Mouse (Mus musculus) frontal cortex, postnatal 10 days (tissue): ENCODE measurements around the gene Lhfpl5.
A peak's percentile ranks its signal among the peaks of the same experiment; 100 is the strongest.
"Not testable (repeated sequence)": the region's sequence is repeated elsewhere in the genome, so short reads cannot be mapped to it uniquely, and the experiment has no call there.

Experiments used
- DNase-seq, 2 experiments: peaks; one replicate each; pipeline ENCODE4 v3.0.0; 2022; ENCODE audit warnings: low spot score in 2 of 2, mixed read lengths in 1 of 2

Gene Lhfpl5

DNA sequence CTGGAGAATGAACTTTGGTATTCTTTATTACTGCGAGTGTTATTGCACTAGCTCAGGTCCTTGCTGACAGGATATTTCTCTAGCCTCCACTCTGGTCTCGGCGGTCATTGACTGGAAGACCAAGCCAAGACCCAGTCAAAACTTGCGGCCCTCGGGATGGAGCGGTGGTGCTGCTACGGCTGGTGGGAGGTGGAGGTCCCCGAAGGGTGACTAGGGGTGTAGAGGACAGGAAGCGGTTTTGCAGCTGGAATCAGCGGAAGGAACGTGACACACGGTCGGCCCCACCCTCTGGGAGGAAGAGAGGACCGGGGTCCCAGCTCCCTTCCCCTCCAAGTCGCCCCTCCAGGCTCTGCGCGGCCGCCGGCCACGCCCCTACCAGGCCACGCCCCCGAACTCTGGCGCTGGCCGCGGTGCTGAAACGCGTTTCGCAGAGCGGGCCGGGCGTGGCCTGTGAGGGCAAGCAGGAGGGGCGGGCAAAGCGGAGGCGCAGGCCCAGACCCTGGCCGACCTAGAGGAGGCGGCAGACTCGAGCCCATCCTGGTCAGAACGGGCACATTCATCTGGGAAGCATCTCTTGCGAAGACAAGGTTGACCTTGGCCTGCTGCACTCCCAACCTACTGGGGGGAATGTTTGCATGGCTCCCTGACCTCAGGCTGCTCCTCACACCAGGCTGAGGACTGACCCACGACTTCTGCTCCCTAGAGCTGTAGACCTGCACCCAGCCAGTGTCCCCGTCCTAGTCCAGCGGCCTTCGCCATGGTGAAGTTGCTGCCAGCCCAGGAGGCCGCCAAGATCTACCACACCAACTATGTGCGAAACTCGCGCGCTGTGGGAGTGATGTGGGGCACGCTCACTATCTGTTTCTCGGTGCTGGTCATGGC, at the start of gene Lhfpl5:
TSS of gene Lhfpl5 (plus strand) at position 398 of the 882 bp plus-strand sequence.
- peak in 1 of 2 experiments; percentile 25 for DNase-seq

DNA sequence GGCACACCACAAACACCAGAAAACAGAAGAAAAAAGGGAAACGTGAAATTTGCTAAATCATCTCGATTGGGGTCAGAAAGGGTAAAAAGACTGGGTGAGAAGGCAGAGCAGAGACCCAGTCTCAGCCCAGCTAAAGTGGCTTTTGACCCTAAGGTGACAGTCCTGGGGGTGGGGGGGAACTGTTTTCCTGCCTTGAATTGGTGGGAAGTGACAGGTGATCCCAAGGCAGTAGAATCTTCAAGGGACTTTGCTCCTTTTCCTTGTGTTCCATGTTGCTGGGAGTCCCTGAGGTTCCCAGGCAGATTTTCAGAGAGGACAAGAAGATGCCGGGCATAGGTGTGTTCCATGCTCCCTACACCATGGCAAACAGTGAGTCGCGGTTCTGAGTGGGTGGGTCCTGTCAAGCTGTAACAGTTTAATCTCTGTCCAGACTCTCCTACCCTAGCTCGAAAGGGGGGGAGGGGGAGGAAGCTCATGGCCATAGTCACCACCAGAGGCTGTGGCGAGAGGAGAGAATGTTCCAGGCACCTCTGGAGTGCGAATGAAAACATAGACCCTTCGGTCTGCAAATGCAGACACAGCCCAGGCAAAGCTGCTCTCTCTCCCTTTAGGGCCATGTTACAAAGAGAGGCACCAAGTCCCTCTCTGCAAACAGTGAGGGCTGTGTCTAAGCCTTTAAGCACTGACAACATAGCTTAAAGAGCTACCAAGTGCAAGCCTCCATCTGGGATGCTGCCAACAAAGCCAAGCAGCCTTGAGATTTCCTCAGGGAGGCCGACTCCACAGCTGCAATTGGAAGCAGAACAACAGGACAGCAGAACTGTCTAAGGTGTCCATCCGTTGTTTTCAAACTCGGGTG, 48.0 kb upstream of the Lhfpl5 start:
- no peak for DNase-seq

DNA sequence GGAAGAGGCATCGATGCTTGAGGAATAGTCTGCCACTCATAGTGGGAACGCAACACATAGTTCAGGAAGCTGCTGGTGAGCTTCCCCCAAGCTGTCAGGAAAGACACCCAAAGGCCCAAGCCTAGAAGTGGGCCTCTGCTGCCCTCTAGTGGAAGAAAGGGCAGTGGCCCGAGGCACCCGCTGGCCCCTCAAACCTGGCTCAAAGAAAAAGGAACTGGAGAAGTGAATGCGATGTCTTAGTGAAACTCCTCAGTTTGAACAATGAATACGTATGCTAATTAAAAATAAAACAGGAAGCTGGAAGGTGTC, 47.4 kb upstream of the Lhfpl5 start:
- peak; percentile 51 to 81 for DNase-seq

DNA sequence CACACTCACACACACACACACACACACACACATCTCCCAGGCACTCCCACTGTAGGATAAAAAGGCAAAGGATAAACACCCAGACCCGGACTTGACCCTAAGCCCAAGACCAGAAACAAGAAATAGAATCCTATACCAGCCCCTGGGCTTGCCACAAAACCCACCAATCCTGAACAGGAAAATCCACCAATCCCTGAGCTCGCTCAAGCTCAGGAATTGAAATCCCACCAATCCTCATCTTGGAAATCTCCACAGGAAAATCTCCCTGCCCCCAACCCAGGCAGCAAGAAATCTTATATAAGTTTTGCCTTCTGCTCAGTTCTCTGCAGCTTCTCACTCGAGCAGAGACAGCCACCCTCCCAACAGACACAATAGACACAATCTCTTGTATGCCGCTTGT, 46.3 kb upstream of the Lhfpl5 start:
- no peak for DNase-seq

DNA sequence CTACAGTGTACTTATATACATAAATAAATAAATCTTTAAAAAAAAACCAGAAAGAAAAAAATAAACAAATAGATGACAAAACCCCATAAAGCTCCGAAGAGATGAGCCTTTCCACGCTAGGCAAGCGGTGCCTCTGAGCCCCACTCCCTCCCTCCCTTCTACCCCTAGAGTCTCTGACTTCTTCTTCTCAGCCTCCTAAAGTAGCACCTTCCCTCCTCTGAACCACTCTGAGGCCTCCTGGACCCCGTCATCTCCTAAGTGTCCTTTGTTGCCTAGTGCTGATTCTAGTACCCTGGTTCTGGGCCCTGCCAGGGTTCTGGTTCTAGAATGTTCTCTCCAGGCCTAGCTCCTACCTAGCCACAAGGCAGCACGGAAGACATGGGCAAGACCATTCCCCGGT, 44.9 kb upstream of the Lhfpl5 start, which contains the start of gene Armc12:
TSS of gene Armc12 (plus strand) at position 301 of the 400 bp plus-strand sequence.
- no peak for DNase-seq

DNA sequence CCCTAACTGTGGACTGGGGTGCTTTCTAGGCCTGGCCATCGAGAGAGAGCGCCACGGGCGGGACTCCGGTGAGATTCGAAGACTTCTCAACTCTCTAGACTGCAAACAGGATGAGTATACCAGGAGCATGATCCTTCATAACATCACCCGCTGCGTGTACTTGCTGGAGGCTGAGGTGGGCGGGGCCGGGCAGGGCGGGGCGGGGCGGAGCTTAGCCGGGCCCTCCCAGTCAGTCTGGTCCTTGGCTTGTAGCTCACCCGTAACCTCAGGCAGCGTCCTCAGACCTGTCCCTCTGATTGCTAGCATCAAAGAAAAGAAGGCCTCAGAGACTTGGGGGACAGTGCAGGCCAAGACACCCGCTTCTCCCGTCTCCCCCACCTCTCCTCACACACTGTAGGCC, 43.5 kb upstream of the Lhfpl5 start:
- no peak for DNase-seq

DNA sequence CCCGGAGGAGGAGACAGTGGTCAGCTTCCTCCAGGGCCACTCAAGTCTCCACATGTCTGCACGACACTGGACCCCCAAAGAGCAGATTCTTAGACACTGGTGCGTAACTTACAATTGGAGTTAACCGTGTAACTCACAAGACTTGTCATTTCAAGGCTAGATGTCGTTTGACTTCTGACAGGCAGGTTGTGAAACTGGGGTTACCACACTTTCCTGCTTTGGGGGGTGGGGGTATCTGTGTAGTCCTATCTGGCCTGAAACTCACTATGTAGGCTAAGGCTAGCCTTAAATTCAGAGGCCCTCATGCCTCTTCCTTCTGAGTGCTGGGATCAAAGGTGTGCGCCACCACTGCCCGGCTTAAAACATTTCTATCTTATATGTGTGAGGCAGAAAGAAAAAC, 42.9 kb upstream of the Lhfpl5 start:
- DNase-seq, result no peak

DNA sequence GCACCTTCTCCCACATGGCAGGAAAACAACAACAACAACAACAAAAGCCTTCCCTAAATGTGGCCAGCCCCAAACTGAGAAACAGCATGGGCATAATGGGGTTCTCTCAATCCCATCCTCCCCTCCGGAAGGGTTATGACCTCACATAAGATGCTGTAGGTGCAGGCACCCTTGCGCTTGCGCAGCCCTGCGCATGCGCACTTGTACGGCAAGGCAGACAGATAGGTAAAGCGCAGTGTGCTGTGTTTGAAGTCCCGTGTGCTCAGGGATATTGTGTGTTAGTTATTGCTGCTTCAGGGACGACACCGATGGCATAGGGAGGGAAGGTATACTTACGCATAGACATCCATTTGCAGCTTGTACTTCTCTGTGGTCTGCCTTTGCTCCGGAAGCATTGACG, 42.1 kb upstream of the Lhfpl5 start:
- DNase-seq, result no peak

DNA sequence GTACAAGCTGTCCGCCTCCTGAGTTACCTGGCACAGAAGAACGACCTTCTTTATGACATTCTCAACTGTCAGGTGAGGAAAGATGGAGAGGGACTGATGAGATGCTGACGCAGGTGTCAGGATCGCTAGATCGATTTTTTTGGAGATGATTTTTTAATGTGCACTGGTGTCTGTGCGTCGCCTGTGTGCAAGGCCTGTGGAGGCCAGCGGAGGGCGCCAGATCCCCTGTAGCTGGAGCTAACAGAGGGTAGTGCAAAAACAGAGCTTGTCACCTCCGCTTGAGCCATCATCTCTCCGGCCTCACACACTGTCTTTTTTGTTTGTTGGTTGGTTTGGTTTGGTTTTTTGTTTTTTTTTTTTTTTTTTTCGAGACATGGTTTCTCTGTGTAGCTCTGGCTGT, 37.6 kb upstream of the Lhfpl5 start:
- no peak for DNase-seq

DNA sequence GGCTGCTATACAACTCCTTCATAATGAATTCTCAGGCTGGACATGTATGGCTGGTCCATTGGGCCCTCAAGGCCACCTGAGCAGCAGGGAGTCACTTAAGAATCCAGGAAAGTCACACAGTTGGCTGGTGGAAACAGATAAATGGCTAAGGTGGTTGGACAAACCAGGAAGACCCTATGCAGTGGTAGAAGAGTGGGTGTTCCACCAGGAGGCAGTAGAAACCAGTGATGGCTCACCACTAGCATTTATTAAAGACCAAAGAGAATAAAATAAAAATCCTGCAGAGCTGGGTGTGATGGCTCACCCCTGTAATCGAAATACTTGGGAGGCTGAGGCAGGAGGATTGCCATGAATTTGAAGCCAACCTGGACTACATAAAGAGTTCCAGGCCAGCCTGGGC, 28.5 kb upstream of the Lhfpl5 start:
- DNase-seq, result no peak

DNA sequence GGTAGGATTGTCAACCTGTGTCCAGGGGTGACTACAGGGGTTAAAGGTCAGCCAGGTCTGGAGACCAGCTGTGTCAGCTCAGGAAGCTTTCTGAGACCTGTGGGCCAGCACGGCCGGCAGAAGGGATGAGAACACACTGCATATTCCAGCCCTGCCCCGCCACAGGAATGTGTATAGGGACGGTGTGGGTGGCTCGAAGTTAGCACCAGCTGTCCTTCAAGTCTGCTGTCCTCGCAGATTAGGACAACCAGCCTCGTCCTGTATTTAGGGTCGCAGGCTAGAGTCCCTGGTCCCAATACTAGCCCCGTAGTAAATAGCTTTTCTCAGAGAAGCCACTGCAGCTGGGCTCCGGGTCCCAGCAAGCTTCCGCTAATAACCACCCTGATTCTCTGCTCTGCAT, 26.9 kb upstream of the Lhfpl5 start:
- no peak for DNase-seq

DNA sequence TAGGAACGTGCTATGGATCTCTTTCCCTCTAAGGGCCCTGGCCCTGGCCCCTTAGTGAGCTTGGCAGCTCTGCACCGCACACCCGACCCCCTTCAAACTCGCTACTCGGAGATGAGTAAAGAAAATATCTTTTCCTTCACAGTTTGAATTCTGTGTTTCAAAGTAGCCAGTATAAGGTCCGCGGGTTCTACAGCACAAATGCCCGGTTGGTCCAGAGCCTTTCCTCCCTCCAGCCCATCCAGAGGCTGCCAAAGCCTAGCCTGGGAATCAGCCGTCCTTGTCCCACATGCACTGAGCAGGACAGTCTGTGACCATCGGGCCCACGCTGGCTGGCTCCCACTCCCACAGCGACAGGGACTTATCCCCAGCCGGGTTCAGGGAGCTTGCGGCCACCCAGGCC, 26.3 kb upstream of the Lhfpl5 start, which contains the start of gene Clpsl2:
TSS of gene Clpsl2 (plus strand) at position 301 of the 400 bp plus-strand sequence.
- no peak for DNase-seq

DNA sequence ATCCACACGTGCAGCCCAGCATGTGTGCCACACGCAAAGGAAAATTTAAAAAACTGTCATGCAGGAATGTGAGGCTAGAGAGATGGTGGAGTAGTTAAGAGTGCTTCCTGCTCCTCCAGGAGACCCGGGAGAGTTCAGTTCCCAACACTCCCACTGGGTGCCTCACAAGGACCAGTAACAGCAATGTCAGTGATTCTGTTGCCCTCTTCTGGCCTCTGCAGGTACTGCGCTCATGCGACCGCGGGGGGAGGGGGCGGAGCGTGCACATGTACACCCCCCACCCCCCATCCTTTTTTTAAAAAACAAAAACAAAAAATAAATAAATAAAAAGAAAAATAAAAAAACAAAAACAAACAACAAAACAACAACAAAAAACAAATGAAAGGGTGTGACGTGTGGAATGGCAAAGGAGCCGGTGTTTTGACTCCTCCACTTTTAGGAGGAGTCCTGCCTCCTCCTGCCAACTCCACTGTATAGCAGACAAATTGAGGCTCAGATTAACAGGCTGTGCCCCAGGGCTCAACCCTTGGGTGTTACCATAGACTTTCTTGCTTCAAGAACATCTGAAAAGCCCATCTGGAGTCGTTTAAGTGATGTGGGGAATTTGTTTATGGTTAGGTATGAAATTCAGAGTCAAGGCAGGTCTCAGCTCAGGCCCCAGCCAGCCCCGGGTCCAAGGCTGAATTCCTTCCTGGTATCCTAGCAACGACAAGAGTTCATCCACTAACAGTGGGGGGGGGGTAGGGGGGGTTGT, 22.2 kb upstream of the Lhfpl5 start:
- DNase-seq, result peak; percentile 53 to 62

DNA sequence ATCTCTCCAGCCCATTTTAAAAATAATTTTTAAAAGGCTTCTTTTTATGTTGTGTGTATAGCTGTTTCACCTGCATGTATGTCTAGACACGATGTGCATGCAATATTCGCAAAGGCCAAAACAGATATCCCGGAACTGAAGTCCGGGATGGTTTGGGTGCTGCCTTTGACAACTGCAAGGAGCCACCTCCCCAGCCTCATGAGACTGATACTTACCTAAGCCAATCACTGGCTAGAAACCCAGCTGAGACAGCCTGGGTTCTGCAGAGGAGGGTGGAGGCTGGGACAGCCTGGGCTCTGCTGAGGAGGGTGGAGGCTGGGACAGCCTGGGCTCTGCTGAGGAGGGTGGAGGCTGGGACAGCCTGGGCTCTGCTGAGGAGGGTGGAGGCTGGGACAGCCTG, 21.4 kb upstream of the Lhfpl5 start:
- DNase-seq, result not testable (repeated sequence)

DNA sequence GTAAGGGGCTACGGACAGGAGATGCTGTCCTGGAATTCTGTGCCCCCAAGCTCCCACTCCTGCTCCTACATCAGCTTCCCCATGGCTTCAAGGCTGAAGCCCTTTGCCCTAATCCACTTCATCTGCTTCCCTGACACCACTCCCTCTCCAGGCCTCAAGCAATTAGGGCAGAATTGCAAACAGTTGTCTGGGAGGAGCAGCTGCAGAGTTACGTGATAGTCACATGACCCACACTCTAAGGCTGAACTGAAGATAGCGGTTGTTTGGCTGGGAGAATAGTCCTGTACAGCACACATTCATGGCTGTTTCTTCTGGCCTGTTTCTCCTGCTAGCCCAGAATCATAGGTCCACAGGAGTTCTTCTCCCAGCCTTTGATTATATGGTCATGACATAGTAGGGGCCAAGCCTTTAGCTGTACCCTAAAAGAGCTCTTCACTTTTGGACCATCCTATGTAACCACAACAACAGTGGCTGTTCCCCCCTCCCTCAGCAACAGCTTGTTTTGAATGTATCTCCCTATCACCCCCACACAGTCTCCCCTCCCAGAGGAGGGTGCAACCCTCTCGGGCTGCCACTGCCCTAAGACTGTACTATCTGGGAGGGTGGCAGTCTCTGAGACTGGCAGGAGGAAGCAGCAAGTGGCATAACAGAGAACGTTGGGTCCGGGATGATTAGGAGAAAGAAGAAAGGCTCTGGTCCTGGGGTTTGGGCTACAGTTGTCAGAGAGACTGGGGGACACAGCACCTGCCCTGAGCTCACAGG, 18.6 kb upstream of the Lhfpl5 start:
- DNase-seq, result no peak

DNA sequence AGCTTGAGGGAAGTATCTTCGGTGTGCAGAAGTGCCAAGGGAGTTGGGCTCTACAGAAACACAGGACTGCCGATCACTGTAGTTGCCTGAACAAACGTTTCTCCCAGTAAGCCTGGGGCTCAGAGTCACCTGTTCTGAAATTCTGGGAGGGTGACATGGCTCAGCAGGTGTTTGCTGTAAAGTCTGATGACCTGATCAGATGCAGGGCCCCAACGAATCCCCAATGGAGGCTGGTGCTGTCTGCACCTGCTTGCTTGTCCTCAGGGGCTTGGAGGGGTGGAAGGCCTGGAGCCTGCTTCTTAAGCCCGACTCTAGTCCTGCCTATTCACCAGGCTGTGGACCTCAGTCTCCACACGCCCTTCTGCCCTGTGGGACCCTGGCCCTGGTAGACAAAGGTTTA, 17.7 kb upstream of the Lhfpl5 start:
- no peak for DNase-seq

DNA sequence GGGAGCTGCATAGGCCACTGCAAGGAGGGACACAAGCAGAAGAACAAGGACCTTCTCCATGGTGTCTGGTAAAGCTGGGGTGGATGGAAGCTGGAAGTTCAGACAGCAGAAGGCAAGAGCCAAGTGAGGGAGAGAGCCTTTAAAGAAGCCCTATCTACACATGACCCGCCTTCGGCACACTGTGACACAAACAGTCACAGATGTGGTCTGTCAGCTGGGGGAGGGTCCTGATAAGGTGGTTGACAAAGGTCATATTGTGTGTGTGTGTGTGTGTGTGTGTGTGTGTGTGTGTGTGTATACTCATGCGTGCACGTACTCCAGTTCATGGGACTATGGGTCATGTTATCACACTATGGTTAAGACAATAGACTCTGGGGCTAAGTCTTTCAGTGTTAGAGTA, 14.8 kb upstream of the Lhfpl5 start, which contains the start of gene Clps:
TSS of gene Clps (minus strand) at position 169 of the 400 bp plus-strand sequence.
- DNase-seq, result no peak

DNA sequence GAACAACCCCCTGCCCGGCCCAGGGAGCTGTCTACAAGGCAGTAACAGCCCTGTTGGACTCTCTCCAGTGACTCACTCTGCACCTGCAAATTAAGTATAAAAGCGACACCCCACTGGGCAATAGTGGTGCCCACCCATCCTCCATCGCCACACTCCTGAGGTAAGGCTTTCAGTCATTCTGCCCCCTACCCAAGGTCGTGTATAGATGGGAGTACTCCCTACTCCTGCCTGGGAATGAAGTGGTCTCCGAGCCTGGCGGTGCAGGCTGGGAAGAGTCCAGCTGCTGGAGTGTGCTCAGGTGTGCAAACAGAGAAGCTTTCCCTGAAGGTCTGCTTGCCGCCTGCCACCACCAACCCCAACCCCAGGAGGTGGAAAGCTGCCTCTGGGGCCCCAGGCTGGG, 13.8 kb upstream of the Lhfpl5 start:
- no peak for DNase-seq

DNA sequence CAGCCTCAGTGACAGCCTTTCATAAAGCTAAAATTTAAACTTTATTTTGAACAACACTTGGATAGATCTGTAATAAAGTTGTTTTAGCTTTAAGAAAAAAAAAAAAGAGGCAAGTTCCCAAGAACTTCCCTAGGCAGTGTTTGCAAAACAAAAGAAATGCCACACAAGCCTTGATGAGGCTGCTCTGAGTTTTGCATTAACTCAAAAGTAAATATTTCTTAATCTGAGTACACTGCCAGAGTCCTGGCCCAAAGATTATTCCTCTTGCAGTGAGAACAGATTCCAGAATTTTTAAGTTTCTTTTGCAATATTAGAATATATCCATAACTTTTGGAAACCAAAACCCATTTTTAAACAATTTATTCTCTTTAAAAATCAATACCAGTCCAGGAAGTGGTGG, 10.3 kb upstream of the Lhfpl5 start:
- no peak for DNase-seq

DNA sequence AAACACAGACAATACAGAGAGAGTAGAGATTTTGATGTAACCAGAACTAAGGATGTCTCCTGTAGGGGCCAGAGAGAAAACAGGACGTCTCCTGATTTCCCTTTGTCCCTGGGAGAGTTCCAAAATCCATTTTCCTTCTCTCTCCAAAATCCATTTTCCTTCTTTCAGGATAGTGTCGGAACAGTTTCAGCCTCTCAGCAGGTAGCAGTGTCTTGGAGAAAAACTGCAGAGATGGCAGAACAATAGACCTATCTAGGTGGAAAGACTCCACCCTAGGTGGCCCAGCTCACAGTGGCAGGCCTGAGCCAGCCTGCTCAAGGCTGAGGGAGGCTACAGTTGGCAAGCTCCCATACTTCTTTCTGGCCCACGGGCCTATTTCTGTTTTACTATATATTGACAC, 7.9 kb upstream of the Lhfpl5 start:
- DNase-seq, result no peak

DNA sequence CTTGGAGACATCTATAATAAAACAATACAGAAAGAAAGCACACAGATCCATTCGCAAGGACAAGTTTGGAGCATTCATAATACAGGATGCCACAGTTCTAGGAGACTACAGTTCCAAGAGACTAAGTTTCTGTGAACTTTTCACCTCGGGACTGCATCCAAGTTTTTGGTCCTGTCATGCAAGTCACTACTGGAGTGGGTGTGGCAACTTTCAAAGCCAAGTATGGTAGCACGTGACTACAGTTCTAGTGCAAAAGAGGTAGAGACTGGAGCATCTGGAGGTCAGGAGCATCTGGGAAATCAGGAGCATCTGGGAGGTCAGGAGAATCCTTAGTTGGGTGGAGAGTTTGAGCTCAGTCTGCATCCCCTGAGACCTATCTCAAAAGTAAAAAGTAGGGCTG, 3.6 kb upstream of the Lhfpl5 start:
- DNase-seq, result no peak
